Mouse (Mus musculus): ENCODE measurements around the gene Lhx4. TPM values are rescaled to one million over a fixed set of nuclear protein-coding genes. Genes with fewer than 3 reads are reported as not detected.
A peak's percentile ranks its signal among the peaks of the same experiment; 100 is the strongest.

Gene Lhx4
- polyA plus RNA-seq, 1 experiment from 2014 or later = not detected

- WGBS = 86% methylated on average over 15 of the region's 15 CpGs
Observed at GRCm38 (mm10) chr1:155686816-155687215, 64.7 kb downstream of the Lhx4 start.

GRCm38 (mm10) chr1:155681116-155681799, 70.2 kb downstream of the Lhx4 start:
- Histone ChIP-seq H3K27me3 (ENCODE audit: insufficient read depth, poor library complexity, severe bottlenecking) (no peaks in the 10 kb centered on the region), H3K27ac (no peak overlapping the region), H3K4me1 (0 out of 2 replicates have a peak, but pooled peaks cover 4% of the 10 kb centered on the region), H3K36me3 (0 out of 2 replicates have a peak, but pooled peaks cover 2% of the 10 kb centered on the region), H3K9me3 (no peaks in the 10 kb centered on the region), H3K4me3 (no peak overlapping the region)
- no peak for DNase-seq (ENCODE audit: low spot score)
- WGBS = 78% methylated on average over 10 of the region's 10 CpGs

More at GRCm38 (mm10) chr1:155686816-155687215, 64.7 kb downstream of the Lhx4 start:
- H3K4me1 ChIP-seq = 0 out of 2 replicates have a peak, but pooled peaks cover 4% of the 10 kb centered on the region
- peak; percentile 75 for DNase-seq (ENCODE audit: low spot score)
- no peak overlapping the region for H3K27ac ChIP-seq
- no peaks in the 10 kb centered on the region for H3K9me3 ChIP-seq
- no peaks in the 10 kb centered on the region for H3K27me3 ChIP-seq (ENCODE audit: insufficient read depth, poor library complexity, severe bottlenecking)
- H3K4me3 ChIP-seq = no peak overlapping the region
- H3K36me3 ChIP-seq = no peaks in the 10 kb centered on the region

- H3K4me3 ChIP-seq = no peak overlapping the region
- no peaks in the 10 kb centered on the region for H3K9me3 ChIP-seq
- DNase-seq (ENCODE audit: low spot score) = no peak
- H3K27ac ChIP-seq = no peak overlapping the region
- no peaks in the 10 kb centered on the region for H3K4me1 ChIP-seq
- H3K27me3 ChIP-seq (ENCODE audit: insufficient read depth, poor library complexity, severe bottlenecking) = no peaks in the 10 kb centered on the region
- 0 out of 2 replicates have a peak, but pooled peaks cover 6% of the 10 kb centered on the region for H3K36me3 ChIP-seq
- 74% methylated on average over 6 of the region's 6 CpGs for WGBS
Observed at GRCm38 (mm10) chr1:155675570-155675969, 75.9 kb downstream of the Lhx4 start.

- no peak for DNase-seq (ENCODE audit: low spot score)
- H3K27me3 ChIP-seq (ENCODE audit: insufficient read depth, poor library complexity, severe bottlenecking) = no peaks in the 10 kb centered on the region
- H3K4me1 ChIP-seq = no peaks in the 10 kb centered on the region
- no peak overlapping the region for H3K4me3 ChIP-seq
- no peaks in the 10 kb centered on the region for H3K36me3 ChIP-seq
- H3K27ac ChIP-seq = no peak overlapping the region
- 77% methylated on average over 5 of the region's 5 CpGs for WGBS
- H3K9me3 ChIP-seq = no peaks in the 10 kb centered on the region
Observed at GRCm38 (mm10) chr1:155663994-155664393, 87.5 kb downstream of the Lhx4 start.

GRCm38 (mm10) chr1:155656321-155656720, 95.2 kb downstream of the Lhx4 start:
- Histone ChIP-seq H3K9me3 (no peaks in the 10 kb centered on the region), H3K4me3 (no peak overlapping the region), H3K27me3 (ENCODE audit: insufficient read depth, poor library complexity, severe bottlenecking) (no peaks in the 10 kb centered on the region), H3K36me3 (no peaks in the 10 kb centered on the region), H3K27ac (no peak overlapping the region), H3K4me1 (no peaks in the 10 kb centered on the region)
- no peak for DNase-seq (ENCODE audit: low spot score)
- 61% methylated on average over 5 of the region's 5 CpGs for WGBS

- Histone ChIP-seq H3K27ac (no peak overlapping the region), H3K4me3 (no peak overlapping the region), H3K27me3 (ENCODE audit: insufficient read depth, poor library complexity, severe bottlenecking) (no peaks in the 10 kb centered on the region), H3K9me3 (no peaks in the 10 kb centered on the region), H3K36me3 (no peaks in the 10 kb centered on the region), H3K4me1 (peaks cover 3% of the 10 kb centered on the region; the same call in 1 of the 2 replicates)
- no peak for DNase-seq (ENCODE audit: low spot score)
- 46% methylated on average over 3 of the region's 3 CpGs for WGBS
Observed at GRCm38 (mm10) chr1:155654961-155655360, 96.5 kb downstream of the Lhx4 start.

- Histone ChIP-seq H3K27ac (no peak overlapping the region), H3K4me3 (no peak overlapping the region), H3K27me3 (ENCODE audit: insufficient read depth, poor library complexity, severe bottlenecking) (no peaks in the 10 kb centered on the region), H3K9me3 (no peaks in the 10 kb centered on the region), H3K4me1 (peaks cover 17% of the 10 kb centered on the region), H3K36me3 (no peaks in the 10 kb centered on the region)
- WGBS = 77% methylated on average over 9 of the region's 9 CpGs
- no peak for DNase-seq (ENCODE audit: low spot score)
Observed at GRCm38 (mm10) chr1:155650121-155650846, 101.2 kb downstream of the Lhx4 start.

Other genes starting within 250 kb of the Lhx4 start
- 55.6 and 71.2 TPM in 2 replicates for gene Acbd6, start 193.6 kb downstream of the Lhx4 start, polyA plus RNA-seq (2016; fragmentation: Nextera tagmentation; extraction: Ambion mirVana)
- 18.6 and 21.8 TPM in 2 replicates for gene Qsox1, start 61.2 kb upstream of the Lhx4 start, polyA plus RNA-seq (2016; fragmentation: Nextera tagmentation; extraction: Ambion mirVana)
- gene Cep350, start 221.6 kb upstream of the Lhx4 start, polyA plus RNA-seq (2016; fragmentation: Nextera tagmentation; extraction: Ambion mirVana) = 4.5 and 5.0 TPM in 2 replicates